Mouse (Mus musculus) forebrain, postnatal 0 days (tissue): ENCODE results near the gene Casz1. TPM values are rescaled to one million over a fixed set of nuclear protein-coding genes. Genes with fewer than 3 reads are reported as not detected.

ENCODE experiments used
- ATAC-seq: fragments of 200-750 bp; cut with Nextera tagmentation; 2 replicates; pipeline ENCODE4 v1.8.0; 2017; ENCODE audit warnings: mild to moderate bottlenecking, moderate library complexity
- DNase-seq: peaks from one replicate; pipeline ENCODE4 v3.0.0-alpha.2; 2015
- H3K27ac ChIP-seq: fragments of 300-500 bp; sonication (generic); 2 replicates; pipeline ENCODE4 v1.5.1; 2014; ENCODE audit warnings: low read depth, mild to moderate bottlenecking, antibody characterized with exemption, low read length, moderate library complexity, mixed read lengths
- H3K27me3 ChIP-seq: fragments of 300-500 bp; sonication (generic); 2 replicates; pipeline ENCODE4 v1.6.1; 2014; ENCODE audit warnings: mild to moderate bottlenecking, low read length, mixed read lengths; ENCODE audit not compliant: insufficient read depth
- H3K36me3 ChIP-seq: fragments of 300-500 bp; sonication (generic); 2 replicates; pipeline ENCODE4 v1.6.1; 2014; ENCODE audit warnings: mild to moderate bottlenecking, moderate library complexity; ENCODE audit not compliant: insufficient read depth
- H3K4me1 ChIP-seq: fragments of 300-500 bp; sonication (generic); 2 replicates; pipeline ENCODE4 v1.6.1; 2014; ENCODE audit warnings: antibody characterized with exemption; ENCODE audit not compliant: insufficient read depth
- H3K4me2 ChIP-seq: fragments of 300-500 bp; sonication (generic); 2 replicates; pipeline ENCODE4 v1.6.1; 2014; ENCODE audit warnings: low read depth, mild to moderate bottlenecking, moderate library complexity
- H3K4me3 ChIP-seq: fragments of 300-500 bp; sonication (generic); 2 replicates; pipeline ENCODE4 v1.5.1; 2014; ENCODE audit warnings: low read depth, low read length, mixed read lengths
- H3K9ac ChIP-seq: fragments of 300-500 bp; sonication (generic); 2 replicates; pipeline ENCODE4 v1.6.1; 2014; ENCODE audit warnings: mild to moderate bottlenecking
- H3K9me3 ChIP-seq: fragments of 300-500 bp; sonication (generic); 2 replicates; pipeline ENCODE4 v1.6.1; 2016; ENCODE audit warnings: low read length
- CTCF ChIP-seq: sonication (generic); IDR thresholded peaks from 2 replicates; pipeline ENCODE4 v1.5.1; 2016; ENCODE audit warnings: antibody characterized with exemption, control low read depth, low read depth
- WGBS: fragments of 180-500 bp; shearing (Covaris S2); extraction: QIAGEN DNeasy Blood & Tissue Kit; methylation state at CpG from one replicate; pipeline ENCODE4 v1.1.7; 2014; 5-methylcytosine and 5-hydroxymethylcytosine counted together
- polyA plus RNA-seq: library from polyadenylated mRNA; unstranded; fragments of >200 nt; fragmentation: Nextera tagmentation; extraction: Ambion mirVana; gene quantifications from 2 replicates; pipeline ENCODE4 v1.2.1, GENCODE M21; 2015
- total RNA-seq: library from RNA; depleted of rRNA; stranded (reverse); fragments of >200 nt; gene quantifications from 2 replicates; pipeline ENCODE4 v1.2.3, GENCODE M21; 2014

Casz1 gene
- total and polyA plus RNA-seq, 2 experiments from 2014 or later = 1.1 to 3.1 TPM

- no peaks in the 10 kb centered on the region for H3K9me3 ChIP-seq
- WGBS = 20% methylated on average over 25 of the region's 25 CpGs
- ATAC-seq (peak; percentile 65), DNase-seq (peak; percentile 78)
- peak overlapping the region; percentile 46; the same call in 1 of the 2 replicates for H3K4me3 ChIP-seq
- H3K4me2 ChIP-seq = peak overlapping the region; percentile 82
- no peak overlapping the region for H3K9ac ChIP-seq
- no peaks in the 10 kb centered on the region for H3K4me1 ChIP-seq
- H3K36me3 ChIP-seq = peaks cover 3% of the 10 kb centered on the region; the same call in 1 of the 2 replicates
- no peak overlapping the region for H3K27ac ChIP-seq
- no peak for TF ChIP-seq CTCF
- H3K27me3 ChIP-seq = peaks cover 24% of the 10 kb centered on the region
Observed at GRCm38 (mm10) chr4:148950932-148951650, 146.9 kb downstream of the Casz1 start.

GRCm38 (mm10) chr4:148951821-148952291 is 147.6 kb downstream of the Casz1 start:
- Histone ChIP-seq H3K9me3 (no peaks in the 10 kb centered on the region), H3K36me3 (peaks cover 3% of the 10 kb centered on the region; the same call in 1 of the 2 replicates), H3K4me1 (no peaks in the 10 kb centered on the region), H3K4me3 (peak overlapping the region; percentile 46), H3K4me2 (peak overlapping the region; percentile 82), H3K9ac (peak overlapping the region; percentile 49), H3K27me3 (peaks cover 24% of the 10 kb centered on the region), H3K27ac (no peak overlapping the region)
- peak; percentile 64 for DNase-seq
- WGBS = 3% methylated on average over 44 of the region's 44 CpGs
- peak; percentile 20; the same call in 1 of the 2 replicates for TF ChIP-seq CTCF
- ATAC-seq = peak; percentile 42

DNA sequence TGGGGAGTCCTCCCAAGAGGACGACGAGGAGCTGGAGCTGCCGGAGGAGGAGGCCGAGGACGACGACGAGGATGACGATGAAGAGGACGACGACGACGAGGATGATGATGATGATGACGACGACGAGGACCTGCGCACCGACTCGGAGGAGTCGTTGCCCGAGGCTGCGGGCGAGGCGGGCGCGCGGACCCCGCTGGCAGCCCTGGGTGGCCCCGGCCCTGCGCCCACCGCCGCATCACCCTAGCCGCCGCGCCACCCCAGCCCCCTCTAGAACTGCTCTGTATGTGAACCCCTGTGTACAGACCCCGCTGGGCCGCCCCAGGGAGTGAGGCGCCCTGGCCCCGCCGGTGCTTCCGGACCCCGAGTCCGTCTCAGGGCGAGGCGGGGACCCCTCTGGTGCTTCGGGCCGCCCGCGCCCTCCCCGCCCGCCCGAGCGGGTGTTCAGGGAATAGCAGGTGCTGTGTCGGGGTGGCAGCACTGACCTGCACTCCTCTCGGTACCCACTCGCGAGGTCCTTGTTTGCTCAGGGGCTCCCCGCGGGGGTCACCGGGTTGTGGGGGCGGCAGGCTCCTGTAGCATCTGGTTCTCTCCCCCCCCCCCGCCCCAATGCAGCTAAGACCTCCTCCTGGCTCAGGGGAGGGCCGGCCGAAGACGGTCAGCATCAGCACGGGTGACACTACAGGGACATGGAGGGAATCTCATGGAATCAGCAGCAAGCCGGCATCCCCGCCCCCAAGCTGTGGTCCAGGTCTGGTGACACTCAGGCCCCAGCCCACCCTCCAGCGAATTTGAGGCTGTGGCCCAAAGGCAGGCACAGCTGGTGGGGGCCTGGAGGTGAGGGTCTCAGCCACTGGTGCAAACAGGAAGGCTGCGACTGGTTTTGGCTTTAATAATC is 148.3 kb downstream of the Casz1 start:
- Histone ChIP-seq H3K4me2 (peak overlapping the region; percentile 82), H3K4me1 (no peaks in the 10 kb centered on the region), H3K9me3 (no peaks in the 10 kb centered on the region), H3K27ac (no peak overlapping the region), H3K9ac (peak overlapping the region; percentile 49), H3K4me3 (peak overlapping the region; percentile 46), H3K36me3 (peaks cover 3% of the 10 kb centered on the region; the same call in 1 of the 2 replicates), H3K27me3 (peaks cover 24% of the 10 kb centered on the region)
- no peak for TF ChIP-seq CTCF
- ATAC-seq (peak; percentile 36), DNase-seq (peak; percentile 47)
- 3% methylated on average over 58 of the region's 69 CpGs for WGBS

- 74% methylated on average over 14 of the region's 14 CpGs for WGBS
- no peak overlapping the region for H3K9ac ChIP-seq
- H3K36me3 ChIP-seq = peaks cover 8% of the 10 kb centered on the region; the same call in 1 of the 2 replicates
- DNase-seq (no peak), ATAC-seq (no peak)
- H3K27ac ChIP-seq = no peak overlapping the region
- no peaks in the 10 kb centered on the region for H3K4me1 ChIP-seq
- H3K4me3 ChIP-seq = no peak overlapping the region
- no peaks in the 10 kb centered on the region for H3K9me3 ChIP-seq
- H3K27me3 ChIP-seq = peaks cover 19% of the 10 kb centered on the region
- H3K4me2 ChIP-seq = no peak overlapping the region
- no peak for TF ChIP-seq CTCF
Observed at GRCm38 (mm10) chr4:148955131-148955813, 151.0 kb downstream of the Casz1 start.

- no peak for TF ChIP-seq CTCF
- Histone ChIP-seq H3K27me3 (no peaks in the 10 kb centered on the region), H3K4me3 (no peak overlapping the region), H3K4me1 (no peaks in the 10 kb centered on the region), H3K27ac (no peak overlapping the region), H3K4me2 (no peak overlapping the region), H3K36me3 (peaks cover 16% of the 10 kb centered on the region), H3K9me3 (no peaks in the 10 kb centered on the region), H3K9ac (no peak overlapping the region)
- WGBS = 83% methylated on average over 12 of the region's 12 CpGs
- no peak for ATAC-seq
- no peak for DNase-seq
Observed at GRCm38 (mm10) chr4:148960011-148960410, 155.8 kb downstream of the Casz1 start.

DNA sequence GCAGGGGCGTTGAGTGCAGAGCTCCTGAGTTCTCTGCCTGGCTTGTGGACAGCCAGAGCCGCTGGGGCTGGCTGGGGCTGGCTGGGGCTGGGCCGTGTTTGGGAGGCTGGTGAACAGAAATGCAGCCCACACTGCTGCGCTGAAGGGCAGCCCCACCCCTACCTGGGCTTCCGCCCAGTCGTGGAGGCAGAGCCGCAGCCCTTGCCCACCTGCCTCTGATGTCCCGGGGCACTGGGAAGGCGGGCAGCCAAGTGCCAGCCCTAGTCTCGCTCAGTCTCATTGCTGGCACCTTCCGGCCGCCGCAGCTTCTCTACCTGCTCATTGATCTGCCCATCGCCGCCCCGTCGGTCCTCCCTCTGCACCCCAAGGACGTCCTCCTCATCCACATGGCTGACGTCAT is 156.9 kb downstream of the Casz1 start:
- ATAC-seq (no peak), DNase-seq (no peak)
- Histone ChIP-seq H3K9me3 (no peaks in the 10 kb centered on the region), H3K4me1 (no peaks in the 10 kb centered on the region), H3K4me2 (no peak overlapping the region), H3K4me3 (no peak overlapping the region), H3K27ac (no peak overlapping the region), H3K27me3 (no peaks in the 10 kb centered on the region), H3K9ac (no peak overlapping the region), H3K36me3 (peaks cover 16% of the 10 kb centered on the region)
- TF ChIP-seq CTCF = no peak
- WGBS = 90% methylated on average over 19 of the region's 19 CpGs
